ENCODE assay signal across 13 mouse cellular contexts in genomic region chr9:23219754-23220153, GRCm38 (mm10). TPM values are rescaled to one million over a fixed set of nuclear protein-coding genes. Genes with fewer than 3 reads are reported as not detected.
A peak's percentile ranks its signal among the peaks of the same experiment; 100 is the strongest.
DNase-seq lines count a peak whose midpoint lies in the region; ATAC-seq and TF ChIP-seq lines count a peak whose summit lies in the region.
"Had no signal": no experiment of that assay in that cellular context is flagged by ENCODE, and none has a peak within 500 bp of the region (broad histone marks: within the 10 kb centered on the region; RNA-seq: fewer than 3 reads in every experiment).

No protein-coding gene starts in this region.

- peaks cover 32% of the 10 kb centered on the region for H3K27me3 ChIP-seq in liver, postnatal 0 days (ENCODE audit: insufficient read depth, low read length)
- H3K27me3 ChIP-seq in liver, embryonic 12.5 days (replicated peaks), result peaks cover 46% of the 10 kb centered on the region
- no peaks in the 10 kb centered on the region for H3K27me3 ChIP-seq in C2C12 (ENCODE audit: control insufficient read depth, insufficient read depth, insufficient read length)

- H3K4me3 ChIP-seq in liver, postnatal 0 days (ENCODE audit: low read depth, low read length), result no peak overlapping the region
- H3K4me3 ChIP-seq in liver, embryonic 12.5 days, result no peak overlapping the region
- no peak overlapping the region for H3K4me3 ChIP-seq in C2C12 (ENCODE audit: insufficient read depth, poor library complexity, severe bottlenecking)
- H3K4me3 ChIP-seq: heart, embryonic 12.5 days; limb, embryonic 12.5 days; midbrain, embryonic 15.5 days had no signal

- no peak overlapping the region for H3K27ac ChIP-seq in liver, postnatal 0 days (ENCODE audit: low read depth)
- no peak overlapping the region for H3K27ac ChIP-seq in liver, embryonic 12.5 days
- H3K27ac ChIP-seq: limb, embryonic 12.5 days; midbrain, embryonic 15.5 days had no signal

- peak; percentile 62 for DNase-seq in adrenal gland, postnatal 14 days
- no peak for DNase-seq in adrenal gland, adult 18-20 months (ENCODE audit: low spot score in 2 of 2)
- DNase-seq in liver, postnatal 0 days, result no peak
- no peak for DNase-seq in cerebellum, adult 18-20 months
- DNase-seq in layer of hippocampus, postnatal 36 days, result no peak
- DNase-seq: cerebellum, adult 8-10 months; kidney, adult 11 months had no signal

- H3K36me3 ChIP-seq in liver, postnatal 0 days (replicated peaks; ENCODE audit: insufficient read depth, low read length), result no peaks in the 10 kb centered on the region
- H3K36me3 ChIP-seq in liver, embryonic 12.5 days, result no peaks in the 10 kb centered on the region
- H3K36me3 ChIP-seq in C2C12 (ENCODE audit: control insufficient read depth, insufficient read depth), result no peaks in the 10 kb centered on the region
- H3K36me3 ChIP-seq: heart, embryonic 12.5 days; limb, embryonic 12.5 days; midbrain, embryonic 15.5 days had no signal

- no peaks in the 10 kb centered on the region for H3K79me2 ChIP-seq in C2C12 (ENCODE audit: control insufficient read depth, insufficient read depth)

- no peaks in the 10 kb centered on the region for H3K79me3 ChIP-seq in C2C12 (ENCODE audit: low read depth)

- no peaks in the 10 kb centered on the region for H3K9me3 ChIP-seq in liver, postnatal 0 days (ENCODE audit: low read length)
- H3K9me3 ChIP-seq in liver, embryonic 12.5 days (replicated peaks), result no peaks in the 10 kb centered on the region
- H3K9me3 ChIP-seq: heart, embryonic 12.5 days; limb, embryonic 12.5 days; midbrain, embryonic 15.5 days had no signal

- no peak overlapping the region for H3K4me2 ChIP-seq in liver, postnatal 0 days (ENCODE audit: low read depth, low read length)
- no peak overlapping the region for H3K4me2 ChIP-seq in liver, embryonic 12.5 days
- H3K4me2 ChIP-seq: heart, embryonic 12.5 days; limb, embryonic 12.5 days; midbrain, embryonic 15.5 days had no signal

- H3ac ChIP-seq in C2C12 (ENCODE audit: control insufficient read depth, insufficient read length, low read depth), result no peak overlapping the region

- H3K4me1 ChIP-seq in liver, postnatal 0 days (ENCODE audit: insufficient read depth), result no peaks in the 10 kb centered on the region
- 0 out of 2 replicates have a peak, but pooled peaks cover 3% of the 10 kb centered on the region for H3K4me1 ChIP-seq in liver, embryonic 12.5 days

- TF ChIP-seq CTCF in liver, postnatal 0 days (IDR thresholded peaks at IDR 0.05; ENCODE audit: low read depth), result peak; percentile 53
- peak; percentile 76 for TF ChIP-seq CTCF in C2C12 (IDR thresholded peaks at IDR 0.05; ENCODE audit: control insufficient read depth, insufficient read depth, insufficient read length)

- 40% methylated on average over 3 of the region's 3 CpGs for WGBS in liver, postnatal 0 days (ENCODE audit: insufficient replicate concordance)
- 45% methylated on average over 3 of the region's 3 CpGs for WGBS in liver, embryonic 12.5 days (ENCODE audit: insufficient replicate concordance)

- no peak for TF ChIP-seq EP300 in liver, postnatal 0 days (IDR thresholded peaks at IDR 0.05; ENCODE audit: low read depth)

- ATAC-seq in liver, postnatal 0 days, result no peak
- ATAC-seq in liver, embryonic 12.5 days, result no peak
- ATAC-seq in common myeloid progenitor, adult 5-6 weeks (replicated peaks; ENCODE audit: low read depth, poor library complexity, severe bottlenecking), result peak; percentile 80
- ATAC-seq: midbrain, embryonic 15.5 days had no signal

- H3K9ac ChIP-seq in liver, postnatal 0 days (replicated peaks), result no peak overlapping the region
- no peak overlapping the region for H3K9ac ChIP-seq in liver, embryonic 12.5 days
- H3K9ac ChIP-seq: heart, embryonic 12.5 days; limb, embryonic 12.5 days; midbrain, embryonic 15.5 days had no signal

TF ChIP-seq in C2C12, 6 proteins besides CTCF, POLR2A, EP300 and RAD21:
- no peak for TF ChIP-seq MYOG (IDR thresholded peaks at IDR 0.05; ENCODE audit: control insufficient read depth, extremely low read depth, insufficient read length)
- peak; percentile 78 for TF ChIP-seq FOSL1 (IDR thresholded peaks at IDR 0.05; ENCODE audit: insufficient read depth, low read length, poor library complexity, severe bottlenecking)
- TF ChIP-seq USF1 (IDR thresholded peaks at IDR 0.05; ENCODE audit: low read depth), result no peak
- TF ChIP-seq CEBPB (IDR thresholded peaks at IDR 0.05; ENCODE audit: low read depth), result peak; percentile 80
- TF ChIP-seq MYOD1 (IDR thresholded peaks at IDR 0.05; ENCODE audit: control insufficient read depth, insufficient read length, low read depth), result no peak
- peak; percentile 81 for TF ChIP-seq MAX (IDR thresholded peaks at IDR 0.05)

RNA-seq across cellular contexts. Expression of gene Bmper, which starts 3.1 kb away (rescaled TPM):
- total RNA-seq in adrenal gland, postnatal 14 days (2021), result 4.2 and 9.2 TPM in 2 replicates
- 1 to 10 TPM; 1.0 to 2.2 TPM for total RNA-seq in adrenal gland, adult 18-20 months (2021)
- polyA plus RNA-seq in liver, postnatal 0 days (2015; fragmentation: Nextera tagmentation; extraction: Ambion mirVana), result 0.60 and 0.72 TPM in 2 replicates
- 0.67 and 0.89 TPM in 2 replicates for polyA plus RNA-seq in liver, embryonic 12.5 days (2016; fragmentation: Nextera tagmentation; extraction: Ambion mirVana)
- 1.2 TPM for polyA plus RNA-seq in C2C12 (2012; fragmentation: generic; extraction: Trizol)
- total RNA-seq in common myeloid progenitor, adult 5-6 weeks (2017), result not detected in 2 replicates
- total RNA-seq in layer of hippocampus, postnatal 36 days (2021), result 1 to 10 TPM; 4.0 to 5.1 TPM
